Mouse (Mus musculus) WW6 (cell line): Measurements from ENCODE around the gene Fcna.

Source experiments
- DNase-seq: peaks from one replicate; pipeline ENCODE4 v3.0.0-alpha.2; 2013; ENCODE audit warnings: low read depth, low spot score

Gene Fcna

DNA sequence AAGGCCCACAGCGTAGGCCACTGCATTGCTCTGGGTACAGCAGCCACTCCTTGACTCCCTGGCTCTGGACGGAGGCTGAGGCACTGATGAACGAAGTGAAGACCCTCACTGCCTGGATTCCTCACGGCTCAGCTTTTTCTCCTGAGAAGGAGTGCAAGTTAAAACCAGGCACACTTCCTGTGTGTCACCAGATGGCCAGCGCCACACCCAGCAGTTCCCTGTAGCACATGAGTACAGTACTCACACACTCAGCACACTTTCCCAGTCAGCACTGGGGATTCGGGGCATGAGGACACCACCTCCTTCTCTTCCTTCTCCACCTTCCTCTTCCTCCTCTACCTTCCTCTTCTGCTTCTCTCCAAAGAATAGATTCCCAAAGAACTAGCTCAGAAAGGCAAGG is at the start of gene Fcna:
Fcna (minus strand) TSS at position 220 of the 400 bp plus-strand sequence.
- DNase-seq: no peak

GRCm38 (mm10) chr2:25676486-25676885 is 48.7 kb upstream of the Fcna start, which contains the start of gene Lcn6:
TSS of gene Lcn6 (plus strand) at chr2:25676786.
- no peak for DNase-seq

- no peak for DNase-seq
These were observed 38.7 kb upstream of the Fcna start for GRCm38 (mm10) chr2:25666516-25666915.

DNA sequence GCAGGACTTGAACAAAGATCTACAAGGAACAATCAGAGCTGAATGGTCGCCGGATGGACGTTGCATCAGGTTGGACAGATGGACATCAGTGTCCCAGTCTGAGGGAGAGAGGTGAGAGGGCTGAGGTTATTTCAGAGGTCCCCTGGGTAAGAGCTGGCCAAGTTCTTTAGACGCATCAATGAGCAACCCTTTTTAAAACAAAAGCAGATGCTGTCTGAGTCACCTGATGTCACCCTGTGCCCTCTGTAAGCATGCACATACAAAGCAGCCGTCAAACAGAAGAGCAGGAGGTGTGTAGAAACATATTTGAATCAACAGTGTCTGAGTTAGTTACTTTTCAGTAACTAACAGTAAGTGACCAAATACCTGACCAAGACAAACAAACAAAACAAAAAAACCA is 36.3 kb upstream of the Fcna start:
- no peak for DNase-seq

GRCm38 (mm10) chr2:25663511-25663910 is 35.7 kb upstream of the Fcna start:
- no peak for DNase-seq

DNA sequence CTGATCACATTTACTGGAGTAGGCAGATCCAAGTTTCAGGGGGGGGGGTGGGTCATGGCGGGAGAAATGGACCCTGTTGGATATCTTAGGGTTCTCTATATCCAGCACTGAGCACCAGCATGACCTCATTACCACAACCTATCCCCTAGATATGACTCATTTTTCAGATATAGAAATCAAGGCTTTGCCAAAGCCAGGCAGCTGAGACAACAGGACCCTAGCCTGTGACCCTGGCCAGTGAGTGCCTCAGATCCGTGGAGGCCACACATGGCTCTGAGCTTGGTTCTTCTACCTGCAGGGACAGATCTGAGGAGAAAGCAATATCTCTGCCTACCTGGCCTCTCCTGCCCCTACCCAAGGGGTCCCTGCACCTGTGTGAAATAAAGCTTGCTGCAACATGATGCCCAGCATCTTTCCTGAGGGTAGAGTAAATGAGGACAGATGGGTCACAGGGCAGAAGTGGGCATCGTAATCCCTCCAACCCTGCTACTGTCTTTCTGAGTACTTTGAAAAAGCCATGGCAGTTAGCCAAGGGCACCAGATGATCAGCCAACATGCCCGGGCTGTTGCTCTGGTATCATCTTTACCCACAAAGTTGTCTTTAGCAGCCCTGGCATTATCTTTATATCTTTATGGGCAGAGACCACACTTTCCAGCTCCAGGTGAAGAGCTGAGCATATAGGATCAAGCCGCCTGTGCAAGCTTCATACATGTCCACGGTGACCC is 33.6 kb upstream of the Fcna start:
- DNase-seq: no peak

DNA sequence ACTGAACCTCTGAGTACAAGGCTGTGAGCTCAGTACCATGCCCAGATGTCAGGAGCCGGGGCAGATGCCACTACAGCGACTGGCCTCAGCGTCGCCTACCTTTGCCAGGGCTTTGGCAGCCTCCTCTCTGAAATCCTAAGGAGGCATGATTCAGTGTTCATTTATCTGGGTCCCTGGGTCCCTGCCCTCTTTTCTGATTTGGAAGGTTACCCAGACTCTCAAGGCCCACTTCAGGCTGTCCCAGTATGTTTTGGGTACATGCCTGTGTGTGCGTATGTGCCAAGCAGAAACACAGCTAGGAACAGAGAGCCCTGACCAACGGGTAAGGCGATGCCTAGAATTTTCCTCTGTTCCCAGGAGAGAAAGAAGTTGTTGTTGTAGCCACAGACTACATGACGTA is 32.4 kb upstream of the Fcna start:
- DNase-seq: no peak

DNA sequence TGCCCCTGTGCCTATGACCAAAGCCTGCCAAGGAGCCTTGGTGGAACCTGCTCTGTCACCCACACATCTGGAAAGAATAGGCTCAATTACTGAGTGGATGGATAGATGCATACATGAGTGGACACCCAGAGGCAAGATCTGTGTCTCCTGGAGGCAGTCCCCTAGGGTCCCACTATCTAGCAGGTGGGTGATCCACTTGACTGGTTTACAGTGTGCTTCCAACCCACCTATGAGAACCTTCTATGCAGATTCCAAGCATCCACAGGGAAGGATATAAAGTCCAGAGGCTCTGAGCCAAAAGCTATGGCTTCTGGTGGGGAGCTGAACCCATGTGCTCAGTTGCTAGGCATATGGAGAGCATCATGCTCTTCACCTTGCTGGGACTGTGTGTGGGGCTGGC is 29.8 kb upstream of the Fcna start, which contains the start of gene Lcn5:
Lcn5 (plus strand) TSS at position 301 of the 400 bp plus-strand sequence.
- DNase-seq: no peak

- no peak for DNase-seq
These were observed 29.4 kb upstream of the Fcna start for GRCm38 (mm10) chr2:25657246-25657645.

DNA sequence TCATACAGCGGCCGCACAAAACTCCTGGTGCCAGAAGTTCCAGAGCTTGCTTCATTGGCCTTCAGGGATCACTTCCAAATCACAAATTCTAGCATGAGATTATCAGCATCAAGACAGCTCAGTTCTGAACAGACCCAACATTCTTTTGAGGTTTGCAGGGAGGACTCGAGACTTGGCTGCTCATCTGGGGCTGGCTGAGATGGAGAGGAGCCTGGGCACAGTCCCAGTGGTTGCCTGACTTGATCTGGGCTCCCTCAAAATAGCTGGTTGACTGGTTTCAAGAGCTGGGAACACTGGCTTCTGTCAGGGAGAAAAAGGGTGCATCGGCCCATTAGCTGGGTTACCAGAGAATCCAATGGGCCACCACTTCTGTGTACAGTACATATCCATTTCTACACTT is 28.9 kb upstream of the Fcna start:
- no peak for DNase-seq

DNA sequence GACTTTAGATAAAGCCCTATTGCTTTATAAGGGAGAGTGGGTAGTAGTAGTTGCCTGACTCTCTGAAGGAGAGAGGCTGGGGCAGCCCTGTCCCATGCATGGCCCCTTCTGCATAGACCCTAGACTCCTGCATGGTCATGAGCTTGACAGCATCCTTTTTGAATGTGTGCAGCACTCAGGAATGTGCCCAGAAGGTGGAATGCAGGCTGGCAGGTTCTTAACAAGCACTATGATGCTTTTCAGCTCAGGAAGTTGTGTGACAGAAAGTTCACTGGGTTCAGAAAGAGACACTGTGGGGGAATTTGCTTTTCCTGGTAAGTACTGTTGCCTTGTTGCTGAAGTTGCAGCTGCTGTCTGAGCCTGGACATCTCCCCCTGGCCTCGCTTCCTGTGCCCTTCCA is 26.7 kb upstream of the Fcna start:
- no peak for DNase-seq

- DNase-seq: no peak
These were observed 25.1 kb upstream of the Fcna start, which contains the start of gene Lcn8 for GRCm38 (mm10) chr2:25652902-25653301. TSS of gene Lcn8 (plus strand) at chr2:25653120.

GRCm38 (mm10) chr2:25639890-25640289 is 12.1 kb upstream of the Fcna start:
- peak; percentile 18 for DNase-seq

DNA sequence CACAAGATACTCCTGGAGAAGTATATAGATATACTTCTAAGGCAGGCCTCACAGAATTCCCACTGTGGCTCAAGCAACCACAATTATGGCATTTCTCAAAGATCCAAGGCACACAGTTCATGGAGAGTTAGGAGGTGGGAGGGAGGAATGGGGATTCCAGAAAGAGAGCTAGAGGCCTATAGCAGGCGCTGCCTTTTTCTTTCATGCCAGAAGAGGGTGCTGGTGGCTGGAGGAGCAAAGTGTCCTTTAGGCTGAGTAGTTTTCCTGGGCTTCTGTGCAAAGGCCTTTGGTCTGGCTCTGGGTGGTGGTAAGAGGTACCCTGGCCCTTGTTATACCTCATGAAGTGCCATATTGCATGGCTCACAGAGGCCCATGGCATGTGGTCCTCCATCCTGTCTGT is 6.2 kb upstream of the Fcna start:
- no peak for DNase-seq

- DNase-seq: no peak
These were observed 5.8 kb upstream of the Fcna start for GRCm38 (mm10) chr2:25633616-25634015.

GRCm38 (mm10) chr2:25628738-25629137 is 908 bp upstream of the Fcna start:
- no peak for DNase-seq

DNA sequence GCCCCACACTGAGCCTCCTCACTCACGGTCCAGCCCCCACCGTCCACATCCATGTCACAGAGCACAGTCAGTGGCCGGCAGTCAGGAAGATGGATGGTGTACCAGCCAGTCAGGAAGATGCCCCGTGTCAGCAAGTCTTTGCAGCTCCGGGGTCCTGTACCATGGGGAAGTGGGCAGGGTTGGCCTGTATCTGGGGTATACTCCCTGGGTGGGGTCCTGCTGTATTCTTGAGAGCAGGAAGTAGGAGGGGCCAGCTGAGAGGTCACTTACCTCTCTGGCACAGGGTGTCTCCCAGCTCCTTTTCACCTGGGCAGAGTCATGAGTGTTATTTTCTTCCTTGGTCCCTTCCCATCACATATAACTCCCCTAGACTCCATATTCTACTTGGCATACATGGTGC is 1.8 kb downstream of the Fcna start:
- no peak for DNase-seq

DNA sequence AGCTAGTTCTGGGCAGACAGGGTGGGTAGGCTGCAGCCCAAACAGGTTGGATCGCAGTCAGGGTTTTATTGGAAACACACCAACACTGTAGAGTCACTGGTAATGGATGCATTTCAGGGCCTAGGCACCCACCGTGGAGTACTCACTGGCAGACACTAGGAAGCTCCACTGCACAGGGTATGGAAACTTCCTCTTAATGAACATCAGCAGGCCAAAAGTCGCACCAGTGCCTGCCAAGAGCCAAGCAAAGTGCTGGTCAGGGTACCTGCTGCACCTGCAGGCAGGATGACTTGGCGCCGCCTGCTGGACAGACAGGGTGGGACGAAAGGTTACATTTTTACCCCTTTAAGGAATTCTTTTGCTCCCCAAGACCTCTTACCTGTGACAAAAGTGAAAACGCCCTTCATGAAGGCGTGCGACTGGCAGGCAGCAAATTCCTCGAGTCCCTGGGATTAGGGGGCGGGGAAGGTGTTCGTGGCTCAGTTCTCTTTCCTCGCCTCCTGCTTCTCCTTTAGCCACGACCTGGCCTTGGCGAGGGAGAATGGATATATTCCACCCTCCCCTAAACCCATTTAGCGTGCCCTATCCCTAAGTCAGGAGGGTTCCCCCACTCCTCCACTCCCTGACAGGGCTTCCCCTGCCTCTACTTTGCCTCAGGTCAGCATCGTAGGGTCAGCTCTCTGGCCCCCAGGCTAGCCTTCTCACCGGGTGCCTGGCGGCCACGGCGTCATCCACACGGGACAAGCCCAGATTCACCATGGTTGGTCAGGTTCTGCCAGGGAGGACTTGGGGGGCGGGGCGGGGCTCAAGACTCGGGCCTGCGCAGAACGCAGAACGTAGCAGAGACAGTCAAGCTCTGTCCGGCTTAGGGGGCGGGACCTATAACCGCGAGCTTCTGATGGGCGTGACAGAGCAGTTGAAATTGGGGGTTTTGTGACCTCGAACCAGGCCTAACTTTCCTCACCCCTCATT is 6.3 kb downstream of the Fcna start, which contains the start of gene Tmem141:
Tmem141 (minus strand) TSS at position 777 of the 972 bp plus-strand sequence.
- peak; percentile 68 for DNase-seq

- DNase-seq: no peak
These were observed 7.0 kb downstream of the Fcna start for GRCm38 (mm10) chr2:25620852-25621228.

DNA sequence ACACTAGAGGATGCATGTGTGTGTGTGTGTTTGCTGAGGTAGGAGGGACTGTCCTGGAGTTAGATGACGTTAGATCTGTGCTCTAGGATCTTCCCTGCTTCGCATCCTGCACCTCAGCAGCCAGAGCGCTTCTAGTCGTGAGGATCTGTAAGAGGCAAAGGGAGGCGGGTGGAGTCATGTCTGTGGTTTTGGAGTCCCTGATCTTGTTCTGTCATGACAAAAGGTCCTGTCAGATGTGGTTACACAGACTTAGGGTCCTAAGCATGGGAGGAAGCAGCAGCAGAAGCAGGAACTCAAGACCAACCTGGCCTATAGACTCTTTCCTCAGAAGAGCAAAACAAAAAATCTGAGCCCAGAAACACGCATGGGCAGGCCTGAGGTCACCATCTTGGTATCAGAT is 7.4 kb downstream of the Fcna start:
- no peak for DNase-seq

- no peak for DNase-seq
These were observed 10.3 kb downstream of the Fcna start, which contains the start of gene Ccdc183 for GRCm38 (mm10) chr2:25617578-25617977. TSS of gene Ccdc183 (minus strand) at chr2:25617678.

DNA sequence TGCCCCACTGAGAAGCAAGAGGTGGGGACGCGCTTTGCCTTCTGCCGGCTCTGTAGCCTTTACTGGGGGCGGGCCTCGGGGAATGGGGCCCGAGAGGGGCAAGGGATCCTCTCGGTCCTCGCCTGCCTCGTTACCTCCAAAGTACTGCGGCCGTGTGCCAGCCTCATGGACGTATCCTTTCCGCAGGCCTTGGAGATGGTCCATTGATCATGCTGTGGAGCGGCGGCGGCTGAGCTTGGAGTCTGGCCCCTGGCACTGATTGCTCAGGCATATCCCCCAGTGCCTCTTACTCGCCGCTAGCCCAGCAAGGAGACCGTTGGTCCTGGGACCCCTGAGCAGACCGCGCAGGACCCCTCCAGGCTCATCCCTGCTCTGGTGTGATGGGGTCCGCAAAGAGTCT is 11.4 kb downstream of the Fcna start:
- DNase-seq: no peak
